Mouse (Mus musculus) myocyte (in vitro differentiated cells): ENCODE data around the gene Omt2b.

Source experiments
- MYOD1 ChIP-seq, 3 experiments: IDR thresholded peaks; one replicate each; pipeline ENCODE4 v1.6.1; 2011; ENCODE audit warnings: control low read depth in 2 of 3, low read depth in 2 of 3, mild to moderate bottlenecking in 2 of 3, moderate library complexity in 1 of 3; ENCODE audit not compliant: insufficient read length in 2 of 3, control insufficient read depth in 1 of 3
- POLR2A ChIP-seq: IDR thresholded peaks from one replicate; pipeline ENCODE4 v1.6.1; 2011; ENCODE audit warnings: low read depth, mild to moderate bottlenecking, control low read depth, moderate library complexity; ENCODE audit not compliant: insufficient read length
- POLR2AphosphoS2 ChIP-seq: IDR thresholded peaks from one replicate; pipeline ENCODE4 v1.6.1; 2011; ENCODE audit warnings: low read depth, control low read depth; ENCODE audit not compliant: insufficient read length

DNA sequence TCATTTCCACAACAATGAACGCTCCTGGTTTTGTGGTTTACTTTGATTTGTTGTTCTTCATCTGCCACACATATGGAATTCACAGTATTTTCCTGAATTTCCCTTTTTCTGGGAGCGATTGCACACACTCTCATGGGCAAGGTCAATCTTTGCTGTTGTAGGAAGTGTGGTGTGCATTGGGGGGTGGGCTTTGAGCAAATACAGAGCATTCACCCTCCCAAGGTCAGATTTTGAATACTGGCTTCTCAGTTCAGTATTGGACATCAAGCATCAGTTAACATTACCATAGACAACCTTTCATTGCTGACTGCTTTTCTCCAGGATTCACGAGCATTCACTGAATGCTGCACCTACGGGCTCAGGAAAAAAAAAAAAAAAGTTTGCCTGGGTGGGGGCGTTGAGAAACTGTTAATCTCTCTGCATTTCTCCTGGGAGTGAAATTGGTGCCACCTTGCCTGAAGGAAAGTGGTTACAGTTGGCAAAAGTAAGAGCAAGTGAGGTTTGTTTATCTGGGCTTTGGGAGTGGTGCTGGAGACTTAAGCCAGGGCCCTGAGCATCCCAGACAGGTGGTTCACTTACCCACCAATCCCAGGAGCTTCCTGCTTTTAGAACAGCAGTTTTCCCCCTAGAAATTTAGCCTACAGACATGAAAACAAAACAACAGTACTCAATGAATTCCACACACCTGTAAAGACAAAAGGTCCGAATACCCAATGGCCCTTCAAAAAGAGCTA is 32.5 kb downstream of the Omt2b start:
- TF ChIP-seq POLR2AphosphoS2 (no peak), POLR2A (no peak), MYOD1 (IDR thresholded peaks at IDR 0.05; ENCODE audit: control insufficient read depth in 1 of 3, insufficient read length in 2 of 3, low read depth in 2 of 3) (no peak)
